Mouse (Mus musculus) myocyte (in vitro differentiated cells): ENCODE measurements around the gene Ttyh1. TPM values are rescaled to one million over a fixed set of nuclear protein-coding genes. Genes with fewer than 3 reads are reported as not detected.
"Not testable (repeated sequence)": the region's sequence is repeated elsewhere in the genome, so short reads cannot be mapped to it uniquely, and the experiment has no call there.

ENCODE experiments used
- H3K27me3 ChIP-seq: one replicate; pipeline ENCODE4 v1.6.1; 2011; ENCODE audit not compliant: control insufficient read depth, insufficient read depth, insufficient read length
- H3K36me3 ChIP-seq: one replicate; pipeline ENCODE4 v1.6.1; 2011; ENCODE audit not compliant: control insufficient read depth, insufficient read depth
- H3K4me2 ChIP-seq: one replicate; pipeline ENCODE4 v1.6.1; 2011; ENCODE audit warnings: low read depth, control low read depth
- H3K4me3 ChIP-seq: one replicate; pipeline ENCODE4 v1.5.1; 2011; ENCODE audit warnings: mild to moderate bottlenecking, control low read depth, moderate library complexity
- H3K79me2 ChIP-seq: one replicate; pipeline ENCODE4 v1.6.1; 2011; ENCODE audit not compliant: control insufficient read depth, insufficient read depth
- H3ac ChIP-seq: one replicate; pipeline ENCODE4 v1.6.1; 2011; ENCODE audit not compliant: control insufficient read depth, insufficient read length
- CEBPB ChIP-seq: IDR thresholded peaks from 2 replicates; pipeline ENCODE4 v1.6.1; 2011; ENCODE audit warnings: mild to moderate bottlenecking, moderate library complexity; ENCODE audit not compliant: poor library complexity, insufficient read depth, severe bottlenecking
- E2F4 ChIP-seq: IDR thresholded peaks from one replicate; pipeline ENCODE4 v1.6.1; 2011; ENCODE audit warnings: mild to moderate bottlenecking, control low read depth, moderate library complexity; ENCODE audit not compliant: insufficient read depth
- MAX ChIP-seq: IDR thresholded peaks from one replicate; pipeline ENCODE4 v1.6.1; 2011; ENCODE audit warnings: low read depth, mild to moderate bottlenecking, control low read depth
- MYOD1 ChIP-seq, 3 experiments: IDR thresholded peaks; one replicate each; pipeline ENCODE4 v1.6.1; 2011; ENCODE audit warnings: control low read depth in 2 of 3, low read depth in 2 of 3, mild to moderate bottlenecking in 2 of 3, moderate library complexity in 1 of 3; ENCODE audit not compliant: insufficient read length in 2 of 3, control insufficient read depth in 1 of 3
- MYOG ChIP-seq, 3 experiments: IDR thresholded peaks; one replicate each; pipeline ENCODE4 v1.6.1; 2011; ENCODE audit warnings: control low read depth in 2 of 3, low read depth in 2 of 3, mild to moderate bottlenecking in 2 of 3; ENCODE audit not compliant: insufficient read length in 2 of 3, control insufficient read depth in 1 of 3, insufficient read depth in 1 of 3
- POLR2A ChIP-seq: IDR thresholded peaks from one replicate; pipeline ENCODE4 v1.6.1; 2011; ENCODE audit warnings: low read depth, mild to moderate bottlenecking, control low read depth, moderate library complexity; ENCODE audit not compliant: insufficient read length
- POLR2AphosphoS2 ChIP-seq: IDR thresholded peaks from one replicate; pipeline ENCODE4 v1.6.1; 2011; ENCODE audit warnings: low read depth, control low read depth; ENCODE audit not compliant: insufficient read length
- REST ChIP-seq: IDR thresholded peaks from one replicate; pipeline ENCODE4 v1.6.1; 2011; ENCODE audit warnings: mild to moderate bottlenecking, control low read depth, moderate library complexity; ENCODE audit not compliant: insufficient read depth, insufficient read length
- SRF ChIP-seq: IDR thresholded peaks from one replicate; pipeline ENCODE4 v1.6.1; 2011; ENCODE audit warnings: low read depth; ENCODE audit not compliant: control insufficient read depth, insufficient read length
- TCF12 ChIP-seq: IDR thresholded peaks from one replicate; pipeline ENCODE4 v1.6.1; 2011; ENCODE audit warnings: mild to moderate bottlenecking, control low read depth; ENCODE audit not compliant: poor library complexity, insufficient read depth, severe bottlenecking
- TCF3 ChIP-seq: IDR thresholded peaks from one replicate; pipeline ENCODE4 v1.6.1; 2011; ENCODE audit warnings: low read depth, control low read depth; ENCODE audit not compliant: insufficient read length
- USF1 ChIP-seq: IDR thresholded peaks from one replicate; pipeline ENCODE4 v1.6.1; 2011; ENCODE audit warnings: low read depth, mild to moderate bottlenecking, control low read depth, moderate library complexity
- polyA plus RNA-seq: library from polyadenylated mRNA; unstranded; fragments of >200 nt; fragmentation: generic; extraction: Trizol; gene quantifications from one replicate; pipeline ENCODE4 v1.2.1, GENCODE M21; 2012; ENCODE audit warnings: missing spikeins

Ttyh1 gene
- polyA plus RNA-seq, 1 experiment = 0.10 TPM

- Histone ChIP-seq H3K4me2 (no peak overlapping the region), H3ac (no peak overlapping the region), H3K4me3 (no peak overlapping the region), H3K79me2 (no peaks in the 10 kb centered on the region), H3K27me3 (no peaks in the 10 kb centered on the region), H3K36me3 (no peaks in the 10 kb centered on the region)
- TF ChIP-seq TCF12 (no peak), SRF (no peak), MAX (no peak), POLR2AphosphoS2 (no peak), MYOG (IDR thresholded peaks at IDR 0.05; ENCODE audit: control insufficient read depth in 1 of 3, insufficient read depth in 1 of 3, insufficient read length in 2 of 3, low read depth in 2 of 3) (no peak), MYOD1 (IDR thresholded peaks at IDR 0.05; ENCODE audit: control insufficient read depth in 1 of 3, insufficient read length in 2 of 3, low read depth in 2 of 3) (no peak), E2F4 (no peak), POLR2A (no peak), USF1 (no peak), TCF3 (no peak), CEBPB (no peak), REST (no peak)
Measured at GRCm38 (mm10) chr7:4154356-4154755, 35.1 kb downstream of the Ttyh1 start.

- H3K4me2 ChIP-seq = no peak overlapping the region
- H3K79me2 ChIP-seq = no peaks in the 10 kb centered on the region
- no peaks in the 10 kb centered on the region for H3K27me3 ChIP-seq
- no peaks in the 10 kb centered on the region for H3K36me3 ChIP-seq
- H3K4me3 ChIP-seq = no peak overlapping the region
- TF ChIP-seq MAX = no peak
- no peak for TF ChIP-seq USF1
- no peak for TF ChIP-seq E2F4
- no peak for TF ChIP-seq TCF12
- TF ChIP-seq MYOG (IDR thresholded peaks at IDR 0.05; ENCODE audit: control insufficient read depth in 1 of 3, insufficient read depth in 1 of 3, insufficient read length in 2 of 3, low read depth in 2 of 3) = no peak
- no peak for TF ChIP-seq MYOD1 (IDR thresholded peaks at IDR 0.05; ENCODE audit: control insufficient read depth in 1 of 3, insufficient read length in 2 of 3, low read depth in 2 of 3)
- TF ChIP-seq SRF = no peak
- TF ChIP-seq POLR2AphosphoS2 = no peak
- TF ChIP-seq TCF3 = no peak
- no peak for TF ChIP-seq POLR2A
- TF ChIP-seq CEBPB = no peak
- TF ChIP-seq REST = no peak
- H3ac ChIP-seq = no peak overlapping the region
Measured at GRCm38 (mm10) chr7:4154976-4155375, 35.8 kb downstream of the Ttyh1 start.

GRCm38 (mm10) chr7:4161596-4161995, 42.4 kb downstream of the Ttyh1 start:
- H3K79me2 ChIP-seq, H3K36me3 ChIP-seq, H3K27me3 ChIP-seq, H3K4me2 ChIP-seq, H3K4me3 ChIP-seq, H3ac ChIP-seq: not testable (repeated sequence)

GRCm38 (mm10) chr7:4163571-4164072, 44.4 kb downstream of the Ttyh1 start:
- peak overlapping the region; percentile 83 for H3K4me2 ChIP-seq
- no peaks in the 10 kb centered on the region for H3K27me3 ChIP-seq
- H3ac ChIP-seq = peak overlapping the region; percentile 5
- no peaks in the 10 kb centered on the region for H3K79me2 ChIP-seq
- H3K4me3 ChIP-seq = peak overlapping the region; percentile 37
- TF ChIP-seq CEBPB (no peak), MAX (no peak), TCF3 (no peak), TCF12 (no peak), POLR2A (no peak), MYOD1 (IDR thresholded peaks at IDR 0.05; ENCODE audit: control insufficient read depth in 1 of 3, insufficient read length in 2 of 3, low read depth in 2 of 3) (no peak), USF1 (no peak), E2F4 (no peak), POLR2AphosphoS2 (no peak), SRF (no peak), REST (no peak), MYOG (IDR thresholded peaks at IDR 0.05; ENCODE audit: control insufficient read depth in 1 of 3, insufficient read depth in 1 of 3, insufficient read length in 2 of 3, low read depth in 2 of 3) (no peak)
- no peaks in the 10 kb centered on the region for H3K36me3 ChIP-seq

GRCm38 (mm10) chr7:4164090-4164910, 45.1 kb downstream of the Ttyh1 start, which contains the start of gene Cdc42ep5:
Cdc42ep5 (minus strand) TSS chr7:4164860.
- Histone ChIP-seq H3K4me2 (peak within 1 kb of the TSS; percentile 83), H3K36me3 (no peaks in the 10 kb centered on the region), H3K4me3 (peak within 1 kb of the TSS; percentile 37), H3K27me3 (no peaks in the 10 kb centered on the region), H3ac (peak within 1 kb of the TSS; percentile 5), H3K79me2 (no peaks in the 10 kb centered on the region)
- TF ChIP-seq POLR2A = peak; percentile 31
- no peak for TF ChIP-seq USF1
- TF ChIP-seq MYOG (IDR thresholded peaks at IDR 0.05; ENCODE audit: control insufficient read depth in 1 of 3, insufficient read depth in 1 of 3, insufficient read length in 2 of 3, low read depth in 2 of 3) = peak in 1 of 3 experiments; percentile 29
- peak in 2 of 3 experiments; percentile 10 to 23 for TF ChIP-seq MYOD1 (IDR thresholded peaks at IDR 0.05; ENCODE audit: control insufficient read depth in 1 of 3, insufficient read length in 2 of 3, low read depth in 2 of 3)
